Mouse (Mus musculus) layer of hippocampus, adult 9-10 months (tissue): ENCODE measurements around the gene Ddx5.
"Not testable (repeated sequence)": the region's sequence is repeated elsewhere in the genome, so short reads cannot be mapped to it uniquely, and the experiment has no call there.

ENCODE experiments used
- DNase-seq: peaks from one replicate; pipeline ENCODE4 v3.0.0; 2022; ENCODE audit warnings: low spot score

Ddx5 gene

DNA sequence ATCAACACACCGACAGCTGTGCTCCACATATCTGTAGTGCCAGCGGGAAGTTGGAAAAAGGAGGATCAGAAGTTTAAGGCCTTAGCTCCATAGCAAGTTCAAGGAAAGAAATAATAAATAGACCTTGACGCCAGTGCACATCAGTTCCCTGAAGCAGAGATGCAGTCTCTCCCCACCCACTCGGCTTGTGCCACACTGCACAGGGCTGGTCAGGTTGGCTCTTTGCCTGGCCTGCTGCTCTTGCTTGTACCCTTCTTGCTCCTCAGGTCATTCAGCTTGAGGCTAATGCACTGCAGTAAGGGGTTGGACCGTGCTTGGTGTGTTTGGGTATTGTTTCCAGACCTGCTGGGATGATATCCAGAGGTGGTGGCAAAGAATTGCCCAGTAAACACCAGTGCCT, 28.5 kb downstream of the Ddx5 start:
- no peak for DNase-seq

GRCm38 (mm10) chr11:106759028-106759427, 30.0 kb downstream of the Ddx5 start:
- DNase-seq = no peak

- no peak for DNase-seq
Observed at GRCm38 (mm10) chr11:106755583-106755982, 33.4 kb downstream of the Ddx5 start.

DNA sequence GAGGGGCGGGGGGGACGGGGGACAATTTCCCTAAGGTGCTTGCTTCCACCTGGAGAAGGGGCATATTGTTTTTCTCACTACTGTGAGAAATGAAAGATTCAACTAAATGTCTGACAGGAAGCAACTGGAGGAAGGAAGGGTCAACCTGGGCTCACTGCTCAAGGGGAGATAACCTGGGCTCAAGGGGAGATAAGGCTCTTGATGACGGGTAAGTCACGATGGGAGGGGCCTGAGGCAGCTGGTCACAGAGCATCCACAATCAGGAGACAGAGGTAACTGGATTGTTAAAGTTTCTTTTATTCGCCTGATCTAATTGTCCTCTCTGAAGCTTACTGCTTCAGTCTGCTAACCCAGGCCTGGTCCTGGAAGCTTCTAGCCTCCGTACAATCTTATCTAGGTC, 35.7 kb downstream of the Ddx5 start:
- no peak for DNase-seq

GRCm38 (mm10) chr11:106752103-106752502, 36.9 kb downstream of the Ddx5 start:
- DNase-seq = no peak

GRCm38 (mm10) chr11:106751039-106752018, 37.7 kb downstream of the Ddx5 start, which contains the start of gene Milr1:
Gene Milr1, plus strand, starts transcription at chr11:106751226.
- DNase-seq = no peak

DNA sequence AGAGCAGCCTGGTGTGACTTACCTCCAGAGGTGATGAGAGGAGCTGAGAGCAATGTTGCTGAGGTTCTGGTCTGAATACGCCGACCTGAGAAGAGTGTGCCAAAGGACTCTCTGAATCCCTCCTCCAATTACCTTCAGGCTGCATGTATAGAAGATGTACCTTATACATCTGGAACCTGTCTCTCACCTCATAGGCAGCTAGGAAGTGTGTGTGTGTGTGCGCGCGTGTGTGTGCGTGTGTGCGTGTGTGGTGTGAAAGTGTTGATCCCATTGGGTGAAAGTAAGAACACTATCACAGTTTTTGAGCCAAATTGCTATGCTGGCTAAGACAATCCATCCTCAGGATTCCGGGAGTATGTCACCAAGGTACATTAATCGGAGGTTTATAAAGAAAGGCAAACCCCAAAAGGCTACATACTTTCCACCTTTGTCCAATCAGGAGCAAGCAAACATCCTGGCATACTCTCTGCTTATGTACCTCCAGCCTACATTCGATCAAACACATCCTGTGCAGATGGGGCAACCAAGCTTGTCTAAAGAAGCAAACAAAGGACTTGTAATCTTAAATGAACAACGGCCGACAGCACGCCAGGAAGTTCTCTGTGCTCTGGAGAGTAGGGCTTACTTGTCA, 38.7 kb downstream of the Ddx5 start, which contains the start of gene Pecam1:
Gene Pecam1, minus strand, starts transcription at position 508 of the 631 bp plus-strand sequence.
- DNase-seq = no peak

DNA sequence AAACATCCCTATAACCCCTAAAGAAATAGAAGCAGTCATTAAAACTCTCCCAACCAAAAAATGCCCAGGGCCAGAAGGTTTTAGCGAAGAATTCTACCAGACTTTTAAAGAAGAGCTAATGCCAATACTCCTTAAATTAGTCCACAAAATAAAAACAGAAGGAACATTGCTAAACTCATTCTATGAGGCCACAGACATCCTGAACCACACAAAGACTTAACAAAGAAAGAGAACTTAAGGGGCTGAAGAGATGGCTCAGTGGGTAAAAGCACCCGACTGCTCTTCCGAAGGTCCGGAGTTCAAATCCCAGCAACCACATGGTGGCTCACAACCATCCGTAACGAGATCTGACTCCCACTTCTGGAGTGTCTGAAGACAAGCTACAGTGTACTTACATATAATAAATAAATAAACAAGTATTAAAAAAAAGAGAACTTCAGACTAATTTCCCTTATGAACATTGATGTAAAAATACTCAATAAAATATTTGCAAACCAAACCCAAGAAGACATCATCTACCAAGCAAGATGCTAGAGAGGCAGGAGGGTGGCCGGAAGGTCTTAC, 39.3 kb downstream of the Ddx5 start:
- DNase-seq = not testable (repeated sequence)

- no peak for DNase-seq
Observed at GRCm38 (mm10) chr11:106744949-106745348, 44.0 kb downstream of the Ddx5 start.

DNA sequence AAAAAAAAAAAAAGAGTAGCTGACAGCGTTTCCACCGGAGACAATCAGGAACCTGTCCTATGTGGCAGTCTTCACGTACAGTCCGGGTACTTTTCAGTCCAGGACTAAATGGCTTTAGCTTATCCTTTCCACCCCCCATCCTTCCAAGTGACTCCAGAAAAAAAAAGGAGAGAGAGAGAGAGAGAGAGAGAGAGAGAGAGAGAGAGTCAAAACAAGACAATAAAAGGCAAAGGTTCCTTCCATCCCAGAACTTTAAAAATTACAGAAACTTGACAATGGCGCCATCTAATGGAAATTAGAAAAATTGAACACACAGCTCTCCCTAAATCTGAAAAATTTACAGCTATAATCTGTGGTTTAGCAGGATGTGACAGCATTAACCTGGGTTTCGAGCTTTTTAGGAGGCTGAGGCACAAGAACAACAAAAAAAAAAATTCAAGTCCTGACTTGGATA, 46.6 kb downstream of the Ddx5 start:
- DNase-seq = no peak

DNA sequence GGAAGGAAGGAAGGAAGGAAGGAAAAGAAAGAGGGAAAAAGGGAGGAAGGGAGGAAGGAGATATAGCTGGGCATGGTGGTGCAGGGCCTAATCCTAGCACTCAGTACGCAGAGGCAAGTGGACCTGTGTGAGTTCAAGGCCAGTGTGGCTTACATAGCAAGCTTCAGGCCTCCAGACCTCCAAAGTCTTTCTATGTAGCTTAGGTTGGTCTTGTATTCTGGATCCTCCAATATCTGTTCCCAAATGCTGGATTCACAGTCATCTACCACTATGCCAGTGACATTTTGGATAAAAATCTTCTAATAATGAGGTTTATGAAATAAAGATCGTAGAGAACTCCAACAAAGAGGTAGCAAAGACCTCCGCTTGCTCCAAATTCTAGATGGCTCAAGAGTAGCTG, 47.2 kb downstream of the Ddx5 start:
- no peak for DNase-seq

DNA sequence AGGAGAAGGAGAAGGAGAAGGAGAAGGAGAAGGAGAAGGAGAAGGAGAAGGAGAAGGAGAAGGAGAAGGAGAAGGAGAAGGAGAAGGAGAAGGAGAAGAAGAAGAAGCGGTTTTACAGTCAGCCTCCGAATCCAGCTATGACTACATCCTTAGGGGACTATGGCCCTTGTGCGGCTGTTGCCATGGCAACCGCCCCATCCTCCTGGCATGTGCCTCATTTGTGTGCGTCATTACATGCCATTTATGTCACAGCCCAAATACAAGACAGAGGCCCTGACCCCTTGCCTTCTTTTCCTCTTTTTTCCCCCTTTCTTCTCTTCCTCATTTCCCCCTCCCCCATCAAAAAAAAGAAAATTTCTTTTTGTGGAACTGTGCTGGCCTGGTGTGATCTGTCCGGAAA, 47.8 kb downstream of the Ddx5 start:
- DNase-seq = no peak

DNA sequence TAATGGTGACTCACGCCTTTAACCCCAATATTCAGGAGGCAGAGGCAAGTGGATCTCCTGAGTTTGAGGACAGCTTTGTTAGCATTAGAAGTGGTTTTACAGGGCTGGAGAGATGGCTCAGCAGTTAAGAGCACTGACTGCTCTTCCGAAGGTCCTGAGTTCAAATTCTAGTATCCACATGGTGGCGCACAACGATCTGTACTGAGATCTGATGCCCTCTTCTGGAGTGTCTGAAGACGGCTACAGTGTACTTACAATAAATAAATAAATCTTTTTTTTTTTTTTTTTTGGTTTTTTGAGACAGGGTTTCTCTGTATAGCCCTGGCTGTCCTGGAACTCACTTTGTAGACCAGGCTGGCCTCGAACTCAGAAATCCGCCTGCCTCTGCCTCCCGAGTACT, 48.3 kb downstream of the Ddx5 start:
- not testable (repeated sequence) for DNase-seq

- DNase-seq = no peak
Observed at GRCm38 (mm10) chr11:106739116-106739515, 49.9 kb downstream of the Ddx5 start.

GRCm38 (mm10) chr11:106737178-106737621, 51.8 kb downstream of the Ddx5 start:
- DNase-seq = no peak

DNA sequence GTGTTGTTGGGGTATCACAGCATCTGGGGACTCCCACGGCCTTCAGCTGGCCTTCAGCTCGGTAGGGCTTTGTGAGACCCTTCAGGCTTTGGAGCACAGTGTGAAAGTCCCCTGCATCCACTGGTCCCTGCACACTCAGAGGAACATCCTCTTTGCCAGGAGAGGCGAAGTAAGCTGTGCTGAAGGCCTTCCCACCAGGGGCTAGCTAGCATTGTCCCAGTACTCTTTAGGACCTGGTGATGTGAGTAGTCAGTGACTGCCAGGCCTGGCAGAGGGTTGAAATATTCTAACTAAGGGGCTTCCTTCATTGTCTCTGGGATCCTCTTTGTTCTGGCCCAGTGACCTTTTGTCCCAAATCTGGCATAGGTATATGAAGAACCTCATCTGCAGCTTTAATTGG, 52.4 kb downstream of the Ddx5 start:
- DNase-seq = no peak

DNA sequence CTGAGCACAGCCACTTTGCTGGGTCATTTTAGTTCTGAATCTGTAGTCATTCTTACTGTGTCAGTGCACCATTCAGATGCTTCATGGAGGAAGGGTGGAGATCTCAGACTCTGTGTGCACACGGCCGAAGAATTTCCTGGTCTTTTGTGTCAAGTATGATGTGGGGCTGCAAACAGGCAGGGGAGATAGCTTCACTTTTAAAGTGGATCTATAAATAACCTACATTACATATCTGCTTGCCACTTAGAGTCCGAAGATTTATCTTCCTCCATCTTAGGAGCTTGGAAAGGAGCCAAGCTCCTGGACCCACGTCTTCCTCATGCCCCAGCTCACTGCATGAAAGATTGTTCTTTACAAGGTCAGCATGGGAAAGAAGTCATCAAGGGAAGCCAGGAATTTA, 58.3 kb downstream of the Ddx5 start:
- DNase-seq = no peak
